Mouse (Mus musculus) neutrophil, adult 65 days (primary cell): Measurements from ENCODE around the gene Olfr667. TPM values are rescaled to one million over a fixed set of nuclear protein-coding genes. Genes with fewer than 3 reads are reported as not detected.

Experiments
- total RNA-seq: library from RNA; stranded (reverse); gene quantifications from 2 replicates; pipeline ENCODE4 v1.2.4, GENCODE M21; 2023

Olfr667 gene
- not detected in 2 replicates for total RNA-seq

GRCm38 (mm10) chr7:104921382-104921781 is at the start of gene Olfr667:
Gene Olfr667, minus strand, starts transcription at chr7:104921482.

GRCm38 (mm10) chr7:104962520-104962919 is 41.2 kb upstream of the Olfr667 start, which contains the start of gene Olfr670:
Gene Olfr670, minus strand, starts transcription at chr7:104962620.

GRCm38 (mm10) chr7:104933940-104934339 is 12.7 kb upstream of the Olfr667 start, which contains the start of gene Olfr669:
Gene Olfr669, plus strand, starts transcription at chr7:104934240.

GRCm38 (mm10) chr7:104927957-104928356 is 6.7 kb upstream of the Olfr667 start, which contains the start of gene Olfr668:
Gene Olfr668, minus strand, starts transcription at chr7:104928057.

GRCm38 (mm10) chr7:104895852-104896251 is 25.4 kb downstream of the Olfr667 start, which contains the start of gene Olfr666:
Gene Olfr666, minus strand, starts transcription at chr7:104895952.

GRCm38 (mm10) chr7:104877731-104878130 is 43.6 kb downstream of the Olfr667 start, which contains the start of gene Olfr665:
Gene Olfr665, plus strand, starts transcription at chr7:104878031.

Other genes starting within 250 kb of the Olfr667 start
- gene Olfr661, start 235.0 kb downstream of the Olfr667 start, total RNA-seq, result not detected in 2 replicates
- gene Usp17le, start 144.0 kb downstream of the Olfr667 start, total RNA-seq, result not detected in 2 replicates
- 0.47 and 0.57 TPM in 2 replicates for gene Usp17lb, start 78.9 kb downstream of the Olfr667 start, total RNA-seq
- not detected in 2 replicates for gene Usp17la, start 64.5 kb downstream of the Olfr667 start, total RNA-seq
- not detected in 2 replicates for gene Olfr665, start 43.5 kb downstream of the Olfr667 start, total RNA-seq
- gene Olfr666, start 25.5 kb downstream of the Olfr667 start, total RNA-seq, result not detected in 2 replicates
- gene Olfr668, start 6.6 kb upstream of the Olfr667 start, total RNA-seq, result not detected in 2 replicates
- gene Olfr669, start 12.8 kb upstream of the Olfr667 start, total RNA-seq, result not detected in 2 replicates
- not detected in 2 replicates for gene Olfr670, start 41.1 kb upstream of the Olfr667 start, total RNA-seq
- gene Olfr671, start 57.6 kb upstream of the Olfr667 start, total RNA-seq, result not detected in 2 replicates
- not detected in 2 replicates for gene Olfr672, start 80.5 kb upstream of the Olfr667 start, total RNA-seq
- gene Olfr675, start 107.0 kb upstream of the Olfr667 start, total RNA-seq, result not detected in 2 replicates
- not detected in 2 replicates for gene Olfr676, start 111.2 kb upstream of the Olfr667 start, total RNA-seq
- gene Olfr677, start 129.9 kb upstream of the Olfr667 start, total RNA-seq, result not detected in 2 replicates
- gene Olfr678, start 143.0 kb upstream of the Olfr667 start, total RNA-seq, result not detected in 2 replicates
- not detected in 2 replicates for gene Olfr679, start 159.7 kb upstream of the Olfr667 start, total RNA-seq
- not detected in 2 replicates for gene Olfr680-ps1, start 171.3 kb upstream of the Olfr667 start, total RNA-seq
- gene Olfr681, start 195.4 kb upstream of the Olfr667 start, total RNA-seq, result not detected in 2 replicates
- not detected in 2 replicates for gene Olfr683, start 225.5 kb upstream of the Olfr667 start, total RNA-seq
- not detected in 2 replicates for gene Olfr684, start 242.2 kb upstream of the Olfr667 start, total RNA-seq